Mouse (Mus musculus): ENCODE measurements around the gene Foxo3.

DNA sequence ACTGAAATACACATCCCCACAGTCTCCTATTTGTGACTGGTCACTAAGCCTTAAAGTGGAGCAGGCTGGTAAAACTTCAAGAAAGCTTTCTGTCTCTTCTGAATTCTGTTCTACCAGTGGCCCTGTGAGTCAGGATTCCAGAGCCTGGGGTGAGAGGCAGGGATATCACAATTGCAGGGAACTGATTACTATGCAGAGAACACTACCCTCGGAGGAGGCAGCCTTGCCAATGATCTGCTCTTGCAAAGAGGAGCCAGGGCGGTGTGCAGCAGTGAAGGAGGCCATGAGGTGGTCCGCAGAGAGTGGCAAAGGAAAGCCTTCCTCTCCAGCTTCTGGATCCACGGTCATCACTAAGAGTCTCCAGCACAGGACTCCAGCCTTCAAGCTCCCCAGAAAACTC, 34.8 kb downstream of the Foxo3 start:
- TF ChIP-seq CTCF (IDR thresholded peaks at IDR 0.05; ENCODE audit: low read depth) (no peak), EP300 (IDR thresholded peaks at IDR 0.05; ENCODE audit: low read depth) (no peak)

All from liver, embryonic 14.5 days (tissue).